Mouse (Mus musculus): ENCODE measurements at regions not wholly inside any gene's neighbourhood (a gene's known extent, or its start where the extent isn't known, plus 50 kb on each side); places are given as distances from the start of the nearest gene placed in this dataset.

- DNase-seq (ENCODE audit: extremely low read depth, insufficient read length, low spot score) = no peak
These were observed 111.5 kb upstream of the Bdnf start for GRCm38 (mm10) chr2:109562996-109563395.

GRCm38 (mm10) chr2:109576946-109577345, 97.6 kb upstream of the Bdnf start:
- DNase-seq (ENCODE audit: extremely low read depth, insufficient read length, low spot score) = no peak

GRCm38 (mm10) chr2:109578870-109579310, 95.6 kb upstream of the Bdnf start:
- DNase-seq (ENCODE audit: extremely low read depth, insufficient read length, low spot score) = no peak

- DNase-seq (ENCODE audit: extremely low read depth, insufficient read length, low spot score) = no peak
These were observed 56.0 kb upstream of the Bdnf start for GRCm38 (mm10) chr2:109618341-109619058.

DNA sequence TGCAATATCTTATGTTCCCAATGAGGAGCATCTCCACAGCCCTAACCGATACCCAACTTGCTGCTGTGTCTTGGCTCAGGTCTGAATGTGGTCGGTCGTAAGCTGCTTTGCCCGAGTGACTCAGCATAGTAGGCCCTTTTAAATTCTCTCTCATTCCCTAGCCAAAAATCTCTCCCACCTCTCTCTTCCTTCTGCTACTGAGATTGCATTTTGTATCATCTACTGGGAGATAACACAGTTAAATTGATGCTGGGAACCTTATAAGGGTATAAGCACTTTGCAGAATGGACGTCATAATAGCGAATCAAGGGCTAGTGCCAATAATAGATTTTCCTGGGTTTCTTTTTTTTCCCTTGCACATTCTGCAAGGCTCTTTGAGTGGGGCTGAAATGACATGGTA, 54.8 kb upstream of the Bdnf start:
- no peak for DNase-seq (ENCODE audit: extremely low read depth, insufficient read length, low spot score)

DNA sequence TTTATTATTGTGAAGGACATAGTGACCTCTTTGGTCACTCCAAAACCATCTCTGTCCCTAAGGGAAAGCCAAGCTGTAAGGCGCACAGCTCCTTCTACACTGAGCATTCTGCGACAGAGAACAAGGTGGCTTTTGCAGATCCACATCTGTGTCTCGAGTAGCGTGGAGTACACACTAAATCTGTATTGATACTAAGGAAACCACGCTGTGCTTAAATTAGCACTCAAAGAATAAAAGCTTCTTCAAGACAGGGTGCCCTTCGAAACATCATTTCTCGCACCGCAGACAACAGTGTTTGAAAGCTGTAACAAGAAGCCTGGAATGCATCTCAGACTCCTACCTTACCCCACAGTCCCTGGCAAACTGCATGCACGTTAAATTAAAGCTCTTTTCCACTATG, 52.9 kb upstream of the Bdnf start:
- DNase-seq (ENCODE audit: extremely low read depth, insufficient read length, low spot score) = no peak

Data from 3134 (cell line).